Comparison of ENCODE assay signal across 21 mouse cellular contexts in the genomic region with DNA sequence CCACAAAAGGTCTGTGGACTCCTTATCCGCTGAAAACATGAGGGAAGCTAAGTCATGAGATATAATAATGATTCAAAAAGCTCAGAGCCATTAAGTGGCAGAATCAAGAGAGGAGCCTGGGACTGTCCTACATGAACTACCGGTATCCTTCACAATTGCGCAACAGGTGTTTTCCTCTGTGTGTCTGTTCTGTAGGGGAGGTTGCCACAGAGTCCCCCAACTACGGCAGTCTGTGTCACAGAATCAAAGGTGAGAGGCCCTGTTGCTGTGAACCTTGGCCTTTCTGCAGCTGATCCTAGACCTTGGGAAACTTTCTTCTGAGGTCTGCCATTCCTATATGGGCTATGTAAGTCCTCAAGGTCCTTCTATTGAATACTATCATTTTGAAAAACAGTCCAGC. TPM values are rescaled to one million over a fixed set of nuclear protein-coding genes. Genes with fewer than 3 reads are reported as not detected.
"Had no signal": no experiment of that assay in that cellular context is flagged by ENCODE, and none has a peak within 500 bp of the region (broad histone marks: within the 10 kb centered on the region; RNA-seq: fewer than 3 reads in every experiment).

No protein-coding gene starts in this region.

- H3K4me1 ChIP-seq: midbrain, embryonic 12.5 days; neural tube, embryonic 13.5 days; stomach, embryonic 15.5 days had no signal

- H3K36me3 ChIP-seq: midbrain, embryonic 10.5 days; midbrain, embryonic 12.5 days; neural tube, embryonic 13.5 days; neural tube, embryonic 15.5 days; stomach, embryonic 15.5 days had no signal

- H3K27ac ChIP-seq: midbrain, embryonic 10.5 days; midbrain, embryonic 12.5 days; neural tube, embryonic 13.5 days; neural tube, embryonic 15.5 days; stomach, embryonic 15.5 days; stomach, postnatal 0 days had no signal

- H3K4me3 ChIP-seq: midbrain, embryonic 10.5 days; midbrain, embryonic 12.5 days; myocyte; neural tube, embryonic 13.5 days; neural tube, embryonic 15.5 days; stomach, embryonic 15.5 days had no signal

- H3K4me2 ChIP-seq: lung, embryonic 14.5 days; midbrain, embryonic 12.5 days; neural tube, embryonic 13.5 days; neural tube, embryonic 15.5 days; stomach, embryonic 15.5 days had no signal

- H3K9ac ChIP-seq: lung, embryonic 14.5 days; midbrain, embryonic 12.5 days; neural tube, embryonic 13.5 days; neural tube, embryonic 15.5 days; stomach, embryonic 15.5 days had no signal

- H3K27me3 ChIP-seq: midbrain, embryonic 12.5 days; neural tube, embryonic 13.5 days; neural tube, embryonic 15.5 days; stomach, embryonic 15.5 days had no signal

- ATAC-seq: midbrain, embryonic 16.5 days had no signal

- H3K9me3 ChIP-seq: midbrain, embryonic 10.5 days; midbrain, embryonic 12.5 days; neural tube, embryonic 13.5 days; neural tube, embryonic 15.5 days; stomach, embryonic 15.5 days had no signal

- DNase-seq: lung, adult 18-20 months; lung, embryonic 14.5 days; lung, postnatal 10 days; lung, postnatal 4 days; midbrain, embryonic 14.5 days; retina, postnatal 1 day; right cerebral cortex, postnatal 14 days; thymus, adult 2 months; thymus, postnatal 25 days; thymus, postnatal 4 days had no signal

RNA-seq across cellular contexts. Expression of gene Isx, which starts 13.7 kb away (rescaled TPM):
- polyA plus RNA-seq: lung, embryonic 14.5 days; lung, embryonic 16.5 days; midbrain, embryonic 10.5 days; midbrain, embryonic 12.5 days; midbrain, embryonic 14.5 days; midbrain, embryonic 16.5 days; neural tube, embryonic 11.5 days; neural tube, embryonic 13.5 days; neural tube, embryonic 15.5 days; testis, adult 2 months had no signal
